Mouse (Mus musculus): ENCODE results near the gene Pde9a. TPM values are rescaled to one million over a fixed set of nuclear protein-coding genes. Genes with fewer than 3 reads are reported as not detected.

Pde9a gene
- polyA plus RNA-seq, 1 experiment from 2014 or later, result 36.7 TPM

GRCm38 (mm10) chr17:31437482-31437881 lies 51.5 kb downstream of the Pde9a start:
- no peak overlapping the region for H3K4me2 ChIP-seq
- DNase-seq (no peak), ATAC-seq (ENCODE audit: insufficient read depth) (no peak)
- H3K27ac ChIP-seq (ENCODE audit: low read depth), result no peak overlapping the region
- H3K9ac ChIP-seq, result no peak overlapping the region
- TF ChIP-seq CTCF (IDR thresholded peaks at IDR 0.05; ENCODE audit: low read depth), result no peak
- 0 out of 2 replicates have a peak, but pooled peaks cover 5% of the 10 kb centered on the region for H3K4me1 ChIP-seq (ENCODE audit: insufficient read depth)
- no peak overlapping the region for H3K4me3 ChIP-seq (ENCODE audit: low read depth, low read length)
- no peaks in the 10 kb centered on the region for H3K27me3 ChIP-seq (ENCODE audit: insufficient read depth, low read length)
- WGBS, result 93% methylated on average over 9 of the region's 9 CpGs
- peaks cover 7% of the 10 kb centered on the region; the same call in 1 of the 2 replicates for H3K36me3 ChIP-seq (ENCODE audit: insufficient read depth)
- no peaks in the 10 kb centered on the region for H3K9me3 ChIP-seq (ENCODE audit: low read depth, low read length)

DNA sequence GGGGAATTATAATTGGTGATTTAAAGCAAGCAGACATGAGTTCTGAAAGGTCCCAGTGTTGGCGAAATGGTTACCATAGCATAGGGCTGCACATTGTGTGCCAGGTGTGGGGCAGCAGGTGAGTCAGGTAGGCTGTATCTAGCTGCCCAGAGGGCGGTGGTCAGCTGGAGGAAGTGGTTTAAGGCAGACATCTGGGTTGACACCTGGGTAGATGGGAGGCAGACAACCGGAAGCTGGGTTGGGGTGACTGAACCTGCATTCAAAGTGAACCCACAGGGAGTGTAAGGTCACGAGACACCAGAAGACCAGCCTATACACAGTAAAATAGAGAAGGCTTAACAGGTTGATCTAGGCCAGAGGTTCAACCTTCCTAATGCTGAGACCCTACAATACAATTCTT lies 54.0 kb downstream of the Pde9a start:
- Histone ChIP-seq H3K27me3 (ENCODE audit: insufficient read depth, low read length) (no peaks in the 10 kb centered on the region), H3K4me1 (ENCODE audit: insufficient read depth) (peaks cover 4% of the 10 kb centered on the region; the same call in 1 of the 2 replicates), H3K27ac (ENCODE audit: low read depth) (no peak overlapping the region), H3K4me2 (no peak overlapping the region), H3K4me3 (ENCODE audit: low read depth, low read length) (no peak overlapping the region), H3K9me3 (ENCODE audit: low read depth, low read length) (no peaks in the 10 kb centered on the region), H3K36me3 (ENCODE audit: insufficient read depth) (peaks cover 9% of the 10 kb centered on the region; the same call in 1 of the 2 replicates), H3K9ac (no peak overlapping the region)
- TF ChIP-seq CTCF (IDR thresholded peaks at IDR 0.05; ENCODE audit: low read depth), result no peak
- WGBS, result 85% methylated on average over 4 of the region's 4 CpGs
- DNase-seq, result no peak
- ATAC-seq (ENCODE audit: insufficient read depth), result no peak

GRCm38 (mm10) chr17:31442513-31442912 lies 56.5 kb downstream of the Pde9a start:
- Histone ChIP-seq H3K27me3 (ENCODE audit: insufficient read depth, low read length) (no peaks in the 10 kb centered on the region), H3K9me3 (ENCODE audit: low read depth, low read length) (no peaks in the 10 kb centered on the region), H3K4me1 (ENCODE audit: insufficient read depth) (peaks cover 6% of the 10 kb centered on the region; the same call in 1 of the 2 replicates), H3K27ac (ENCODE audit: low read depth) (no peak overlapping the region), H3K9ac (no peak overlapping the region; the same call in 1 of the 2 replicates), H3K36me3 (ENCODE audit: insufficient read depth) (peaks cover 11% of the 10 kb centered on the region), H3K4me3 (ENCODE audit: low read depth, low read length) (no peak overlapping the region), H3K4me2 (no peak overlapping the region)
- WGBS, result 83% methylated on average over 8 of the region's 8 CpGs
- no peak for TF ChIP-seq CTCF (IDR thresholded peaks at IDR 0.05; ENCODE audit: low read depth)
- DNase-seq, result no peak
- no peak; the same call in 1 of the 2 replicates for ATAC-seq (ENCODE audit: insufficient read depth)

- TF ChIP-seq CTCF (IDR thresholded peaks at IDR 0.05; ENCODE audit: low read depth), result no peak
- H3K27me3 ChIP-seq (ENCODE audit: insufficient read depth, low read length), result no peaks in the 10 kb centered on the region
- ATAC-seq (ENCODE audit: insufficient read depth) (no peak), DNase-seq (no peak)
- peaks cover 6% of the 10 kb centered on the region; the same call in 1 of the 2 replicates for H3K4me1 ChIP-seq (ENCODE audit: insufficient read depth)
- H3K9me3 ChIP-seq (ENCODE audit: low read depth, low read length), result no peaks in the 10 kb centered on the region
- no peak overlapping the region for H3K9ac ChIP-seq
- H3K4me3 ChIP-seq (ENCODE audit: low read depth, low read length), result no peak overlapping the region
- WGBS, result 41% methylated on average over 7 of the region's 7 CpGs
- no peak overlapping the region for H3K27ac ChIP-seq (ENCODE audit: low read depth)
- H3K4me2 ChIP-seq, result no peak overlapping the region
- H3K36me3 ChIP-seq (ENCODE audit: insufficient read depth), result peaks cover 14% of the 10 kb centered on the region
Measured at GRCm38 (mm10) chr17:31444251-31444650, 58.2 kb downstream of the Pde9a start.

DNA sequence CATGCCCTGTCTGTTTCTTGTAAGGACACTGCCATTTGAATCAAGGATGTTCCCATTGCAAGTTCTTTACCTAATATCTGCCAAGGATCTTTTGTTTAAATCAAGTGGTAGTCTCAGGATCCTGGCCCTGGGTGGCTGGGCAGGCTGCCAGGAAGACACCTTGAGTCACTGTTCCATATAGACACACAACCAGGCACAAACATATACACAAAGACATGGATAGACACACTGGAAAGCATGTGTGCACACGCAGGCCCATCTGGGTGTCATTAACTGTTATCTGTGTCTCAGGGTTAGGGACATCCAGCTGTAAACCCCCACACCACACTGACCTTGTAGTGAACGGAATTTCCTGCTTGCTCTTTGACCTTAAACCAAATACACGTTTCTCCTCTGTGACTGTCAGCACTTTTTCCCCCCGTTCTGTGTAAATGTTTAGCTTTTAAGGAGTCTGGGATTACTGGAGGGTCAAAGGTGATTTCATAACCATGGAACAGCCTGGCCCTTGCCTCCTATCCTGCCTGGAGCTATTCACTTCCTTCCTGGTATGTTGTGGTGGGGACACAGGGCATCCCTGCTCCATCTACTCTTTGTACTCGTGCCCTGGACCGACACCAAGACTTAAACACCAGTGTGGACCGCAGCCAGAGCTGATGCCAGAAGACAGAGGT lies 59.2 kb downstream of the Pde9a start:
- Histone ChIP-seq H3K9ac (no peak overlapping the region), H3K4me1 (ENCODE audit: insufficient read depth) (peaks cover 6% of the 10 kb centered on the region; the same call in 1 of the 2 replicates), H3K4me2 (no peak overlapping the region), H3K27ac (ENCODE audit: low read depth) (peak overlapping the region; percentile 24; the same call in 1 of the 2 replicates), H3K9me3 (ENCODE audit: low read depth, low read length) (no peaks in the 10 kb centered on the region), H3K27me3 (ENCODE audit: insufficient read depth, low read length) (no peaks in the 10 kb centered on the region), H3K36me3 (ENCODE audit: insufficient read depth) (peaks cover 14% of the 10 kb centered on the region), H3K4me3 (ENCODE audit: low read depth, low read length) (no peak overlapping the region)
- ATAC-seq (ENCODE audit: insufficient read depth) (0 out of 2 replicates have a peak, but pooled peaks have one; percentile 33), DNase-seq (peak; percentile 54)
- no peak for TF ChIP-seq CTCF (IDR thresholded peaks at IDR 0.05; ENCODE audit: low read depth)
- 15% methylated on average over 7 of the region's 7 CpGs for WGBS

DNA sequence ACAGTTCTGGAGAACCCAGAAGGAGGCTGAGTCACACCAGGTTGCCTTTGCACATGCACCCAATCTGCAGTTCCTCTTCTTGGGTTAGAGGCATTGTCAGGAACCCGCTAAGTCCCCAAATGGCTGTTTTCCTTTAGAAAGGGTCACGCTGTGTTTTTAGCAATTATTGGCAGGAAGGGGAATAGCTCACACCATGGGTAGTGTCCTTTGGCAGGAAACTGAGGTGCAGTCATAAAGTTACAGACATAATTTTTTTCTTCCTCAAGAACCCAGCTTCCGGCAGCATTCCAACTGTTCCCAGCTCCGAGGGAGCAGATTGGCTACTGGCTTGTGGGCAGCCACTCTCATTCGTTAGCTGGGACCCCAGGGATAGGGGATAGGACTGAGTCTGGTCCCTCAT lies 61.8 kb downstream of the Pde9a start:
- Histone ChIP-seq H3K4me3 (ENCODE audit: low read depth, low read length) (no peak overlapping the region), H3K36me3 (ENCODE audit: insufficient read depth) (peaks cover 14% of the 10 kb centered on the region), H3K4me1 (ENCODE audit: insufficient read depth) (peaks cover 14% of the 10 kb centered on the region), H3K4me2 (no peak overlapping the region), H3K9me3 (ENCODE audit: low read depth, low read length) (no peaks in the 10 kb centered on the region), H3K9ac (no peak overlapping the region), H3K27me3 (ENCODE audit: insufficient read depth, low read length) (no peaks in the 10 kb centered on the region), H3K27ac (ENCODE audit: low read depth) (no peak overlapping the region)
- TF ChIP-seq CTCF (IDR thresholded peaks at IDR 0.05; ENCODE audit: low read depth), result no peak
- WGBS, result 74% methylated on average over 5 of the region's 5 CpGs
- DNase-seq, result no peak
- no peak for ATAC-seq (ENCODE audit: insufficient read depth)

DNA sequence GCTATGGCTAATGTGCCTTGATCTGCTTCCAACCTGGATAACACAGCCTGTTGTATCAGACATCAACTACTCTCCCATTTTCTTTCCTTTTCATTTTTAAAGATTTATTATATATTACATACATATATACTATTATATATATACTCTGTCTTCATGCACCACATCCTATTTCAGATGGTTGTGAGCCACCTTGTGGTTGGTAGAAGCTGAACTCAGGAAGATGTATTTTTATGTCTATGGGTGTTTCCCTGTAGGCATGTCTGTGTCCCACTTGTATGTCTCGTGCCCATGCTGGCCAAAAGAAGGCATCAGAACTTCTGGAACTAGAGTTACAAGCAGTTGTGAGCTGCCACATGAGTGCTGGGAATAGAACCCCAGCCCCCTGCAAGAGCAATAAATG lies 62.5 kb downstream of the Pde9a start:
- DNase-seq (peak; percentile 41), ATAC-seq (ENCODE audit: insufficient read depth) (no peak)
- WGBS, result 70% methylated on average over 1 of the region's 1 CpGs
- Histone ChIP-seq H3K9ac (no peak overlapping the region), H3K9me3 (ENCODE audit: low read depth, low read length) (no peaks in the 10 kb centered on the region), H3K4me3 (ENCODE audit: low read depth, low read length) (no peak overlapping the region), H3K27me3 (ENCODE audit: insufficient read depth, low read length) (no peaks in the 10 kb centered on the region), H3K4me2 (no peak overlapping the region), H3K36me3 (ENCODE audit: insufficient read depth) (peaks cover 14% of the 10 kb centered on the region), H3K4me1 (ENCODE audit: insufficient read depth) (peaks cover 19% of the 10 kb centered on the region), H3K27ac (ENCODE audit: low read depth) (no peak overlapping the region)
- TF ChIP-seq CTCF (IDR thresholded peaks at IDR 0.05; ENCODE audit: low read depth), result peak; percentile 30; the same call in 1 of the 2 replicates
